Mouse (Mus musculus): ENCODE measurements around the gene Dcst1.

DNA sequence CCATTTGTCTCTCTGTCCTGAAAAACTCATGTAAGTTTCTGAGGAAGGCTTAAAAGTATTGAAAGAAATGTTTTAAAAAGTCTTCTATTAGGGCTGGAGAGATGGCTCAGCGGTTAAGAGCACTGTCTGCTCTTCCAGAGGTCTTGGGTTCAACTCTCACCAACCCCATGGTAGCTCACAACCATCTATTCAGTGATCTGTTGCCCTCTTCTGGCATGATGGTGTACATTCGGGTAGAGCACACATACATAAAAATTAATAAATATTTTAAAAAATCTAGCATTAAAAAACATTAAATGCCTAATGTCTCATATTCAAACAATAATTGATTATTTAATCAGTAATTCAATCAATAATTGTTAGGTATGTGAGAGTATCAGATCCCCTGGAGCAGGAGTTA is 64.5 kb downstream of the Dcst1 start:
- TF ChIP-seq GATA1 (IDR thresholded peaks at IDR 0.05; ENCODE audit: low read length) (no peak), TAL1 (IDR thresholded peaks at IDR 0.05; ENCODE audit: low read length) (no peak)
